Mouse (Mus musculus) ES-Bruce4 (cell line): Measurements from ENCODE around the gene Olfr1057. TPM values are rescaled to one million over a fixed set of nuclear protein-coding genes. Genes with fewer than 3 reads are reported as not detected.

Source experiments
- H3K27ac ChIP-seq: 2 replicates; pipeline ENCODE4 v1.5.1; 2012; ENCODE audit warnings: low read length, inconsistent platforms; ENCODE audit not compliant: insufficient read depth
- H3K27me3 ChIP-seq: 2 replicates; pipeline ENCODE4 v1.6.1; 2012; ENCODE audit warnings: mild to moderate bottlenecking, low read length, inconsistent platforms; ENCODE audit not compliant: control insufficient read depth, poor library complexity, insufficient read depth, severe bottlenecking
- H3K36me3 ChIP-seq: 2 replicates; pipeline ENCODE4 v1.6.1; 2012; ENCODE audit warnings: inconsistent platforms, mild to moderate bottlenecking, low read length, moderate library complexity; ENCODE audit not compliant: control insufficient read depth, poor library complexity, insufficient read depth, severe bottlenecking
- H3K4me1 ChIP-seq: one replicate; pipeline ENCODE4 v1.8.1; 2011; ENCODE audit warnings: low read length; ENCODE audit not compliant: control insufficient read depth, insufficient read depth
- H3K4me3 ChIP-seq: 2 replicates; pipeline ENCODE4 v1.5.1; 2011; ENCODE audit warnings: low read depth, mild to moderate bottlenecking, low read length
- H3K9ac ChIP-seq: 2 replicates; pipeline ENCODE4 v1.6.1; 2012; ENCODE audit warnings: low read depth, mild to moderate bottlenecking, inconsistent platforms; ENCODE audit not compliant: poor library complexity, severe bottlenecking
- H3K9me3 ChIP-seq: replicated peaks from 2 replicates; pipeline ENCODE4 v1.6.1; 2012; ENCODE audit warnings: mild to moderate bottlenecking, low read length, inconsistent platforms; ENCODE audit not compliant: control insufficient read depth, poor library complexity, insufficient read depth, severe bottlenecking
- CTCF ChIP-seq: IDR thresholded peaks from one replicate; pipeline ENCODE4 v1.8.1; 2011; ENCODE audit warnings: low read depth, low read length
- EP300 ChIP-seq: IDR thresholded peaks from 2 replicates; pipeline ENCODE4 v1.6.1; 2011; ENCODE audit warnings: low read depth, low read length; ENCODE audit not compliant: insufficient read depth
- POLR2A ChIP-seq: IDR thresholded peaks from one replicate; pipeline ENCODE4 v1.8.1; 2011; ENCODE audit warnings: low read length; ENCODE audit not compliant: insufficient read depth
- polyA plus RNA-seq: library from polyadenylated mRNA; stranded (reverse); fragments of >200 nt; gene quantifications from 2 replicates; pipeline ENCODE4 v1.2.4, GENCODE M21; 2011; ENCODE audit warnings: low read depth; ENCODE audit not compliant: missing spikeins, insufficient read depth, insufficient read length

The Olfr1057 gene
- polyA plus RNA-seq, 1 experiment = not detected

- no peaks in the 10 kb centered on the region for H3K36me3 ChIP-seq
- no peak within 1 kb of the TSS for H3K4me3 ChIP-seq
- H3K4me1 ChIP-seq = no peaks in the 10 kb centered on the region
- H3K27me3 ChIP-seq = no peaks in the 10 kb centered on the region
- H3K9me3 ChIP-seq = peaks cover 16% of the 10 kb centered on the region
- no peak for TF ChIP-seq EP300
- TF ChIP-seq CTCF = no peak
- no peak for TF ChIP-seq POLR2A
- H3K27ac ChIP-seq = no peak within 1 kb of the TSS
- H3K9ac ChIP-seq = no peak within 1 kb of the TSS
Measured at GRCm38 (mm10) chr2:86350184-86350583, 28.0 kb downstream of the Olfr1057 start, which contains the start of gene Olfr1055. Gene Olfr1055, minus strand, starts transcription at chr2:86350284.

GRCm38 (mm10) chr2:86335333-86335732 lies 42.9 kb downstream of the Olfr1057 start, which contains the start of gene Olfr1054:
Gene Olfr1054, minus strand, starts transcription at chr2:86335433.
- no peaks in the 10 kb centered on the region for H3K27me3 ChIP-seq
- H3K36me3 ChIP-seq = no peaks in the 10 kb centered on the region
- H3K9me3 ChIP-seq = no peaks in the 10 kb centered on the region
- no peak within 1 kb of the TSS for H3K27ac ChIP-seq
- no peak within 1 kb of the TSS for H3K9ac ChIP-seq
- H3K4me3 ChIP-seq = no peak within 1 kb of the TSS
- no peaks in the 10 kb centered on the region for H3K4me1 ChIP-seq
- TF ChIP-seq CTCF (no peak), POLR2A (no peak), EP300 (no peak)

Other genes with a start within 250 kb of the Olfr1057 start
- gene Olfr1039, start 242.5 kb downstream of the Olfr1057 start, polyA plus RNA-seq = not detected in 2 replicates
- gene Olfr1040, start 231.7 kb downstream of the Olfr1057 start, polyA plus RNA-seq = not detected in 2 replicates
- not detected in 2 replicates for gene Olfr1042, start 216.6 kb downstream of the Olfr1057 start, polyA plus RNA-seq
- gene Olfr1043, start 210.9 kb downstream of the Olfr1057 start, polyA plus RNA-seq = not detected in 2 replicates
- gene Olfr1044, start 200.6 kb downstream of the Olfr1057 start, polyA plus RNA-seq = not detected in 2 replicates
- gene Olfr52, start 192.7 kb downstream of the Olfr1057 start, polyA plus RNA-seq = not detected in 2 replicates
- gene Olfr1045, start 175.4 kb downstream of the Olfr1057 start, polyA plus RNA-seq = not detected in 2 replicates
- not detected in 2 replicates for gene Olfr1046, start 159.1 kb downstream of the Olfr1057 start, polyA plus RNA-seq
- not detected in 2 replicates for gene Olfr1047, start 147.0 kb downstream of the Olfr1057 start, polyA plus RNA-seq
- not detected in 2 replicates for gene Olfr1048, start 138.1 kb downstream of the Olfr1057 start, polyA plus RNA-seq
- gene Olfr1049, start 120.1 kb downstream of the Olfr1057 start, polyA plus RNA-seq = not detected in 2 replicates
- gene Olfr1051, start 99.3 kb downstream of the Olfr1057 start, polyA plus RNA-seq = not detected in 2 replicates
- not detected in 2 replicates for gene Olfr1052, start 85.9 kb downstream of the Olfr1057 start, polyA plus RNA-seq
- not detected in 2 replicates for gene Olfr1053, start 63.1 kb downstream of the Olfr1057 start, polyA plus RNA-seq
- not detected in 2 replicates for gene Olfr1054, start 43.0 kb downstream of the Olfr1057 start, polyA plus RNA-seq
- gene Olfr1055, start 28.1 kb downstream of the Olfr1057 start, polyA plus RNA-seq = not detected in 2 replicates
- not detected in 2 replicates for gene Olfr1056, start 15.9 kb downstream of the Olfr1057 start, polyA plus RNA-seq
- not detected in 2 replicates for gene Olfr1058, start 10.2 kb upstream of the Olfr1057 start, polyA plus RNA-seq
- gene Olfr1061, start 35.7 kb upstream of the Olfr1057 start, polyA plus RNA-seq = not detected in 2 replicates
- not detected in 2 replicates for gene Olfr1062, start 48.4 kb upstream of the Olfr1057 start, polyA plus RNA-seq
- not detected in 2 replicates for gene Olfr1065, start 72.2 kb upstream of the Olfr1057 start, polyA plus RNA-seq
- not detected in 2 replicates for gene Olfr1066, start 77.9 kb upstream of the Olfr1057 start, polyA plus RNA-seq
- gene Olfr228, start 109.0 kb upstream of the Olfr1057 start, polyA plus RNA-seq = not detected in 2 replicates
- gene Olfr1076, start 130.1 kb upstream of the Olfr1057 start, polyA plus RNA-seq = not detected in 2 replicates
- gene Olfr1079, start 164.1 kb upstream of the Olfr1057 start, polyA plus RNA-seq = not detected in 2 replicates
- not detected in 2 replicates for gene Olfr1080, start 179.8 kb upstream of the Olfr1057 start, polyA plus RNA-seq
- gene Olfr1082, start 220.6 kb upstream of the Olfr1057 start, polyA plus RNA-seq = not detected in 2 replicates